Mouse (Mus musculus): Measurements from ENCODE around the gene Exd1. TPM values are rescaled to one million over a fixed set of nuclear protein-coding genes. Genes with fewer than 3 reads are reported as not detected.

Gene Exd1
- polyA plus RNA-seq, 1 experiment from 2014 or later: 0.07 TPM

GRCm38 (mm10) chr2:119491953-119492352 lies 55.5 kb downstream of the Exd1 start:
- no peak overlapping the region for H3K9ac ChIP-seq
- no peak overlapping the region for H3K4me3 ChIP-seq
- H3K9me3 ChIP-seq (replicated peaks): no peaks in the 10 kb centered on the region
- H3K27ac ChIP-seq: no peak overlapping the region
- WGBS (ENCODE audit: insufficient replicate concordance): 50% methylated on average over 5 of the region's 5 CpGs
- ATAC-seq: no peak
- H3K27me3 ChIP-seq (replicated peaks): no peaks in the 10 kb centered on the region; the same call in 1 of the 2 replicates
- no peak overlapping the region for H3K4me2 ChIP-seq
- no peaks in the 10 kb centered on the region for H3K4me1 ChIP-seq
- no peaks in the 10 kb centered on the region for H3K36me3 ChIP-seq

- Histone ChIP-seq H3K4me1 (no peaks in the 10 kb centered on the region), H3K36me3 (no peaks in the 10 kb centered on the region), H3K9me3 (replicated peaks) (no peaks in the 10 kb centered on the region), H3K9ac (no peak overlapping the region), H3K27ac (no peak overlapping the region), H3K4me3 (no peak overlapping the region), H3K27me3 (replicated peaks) (no peaks in the 10 kb centered on the region; the same call in 1 of the 2 replicates), H3K4me2 (no peak overlapping the region)
- no peak for ATAC-seq
- 17% methylated on average over 4 of the region's 4 CpGs for WGBS (ENCODE audit: insufficient replicate concordance)
These were observed 60.9 kb downstream of the Exd1 start for GRCm38 (mm10) chr2:119486488-119486887.

GRCm38 (mm10) chr2:119482307-119482706 lies 65.1 kb downstream of the Exd1 start:
- Histone ChIP-seq H3K27ac (no peak overlapping the region), H3K4me3 (no peak overlapping the region), H3K36me3 (peaks cover 8% of the 10 kb centered on the region; the same call in 1 of the 2 replicates), H3K4me2 (no peak overlapping the region), H3K4me1 (peaks cover 19% of the 10 kb centered on the region), H3K9me3 (replicated peaks) (no peaks in the 10 kb centered on the region), H3K27me3 (replicated peaks) (no peaks in the 10 kb centered on the region; the same call in 1 of the 2 replicates), H3K9ac (no peak overlapping the region)
- ATAC-seq: no peak
- 81% methylated on average over 1 of the region's 1 CpGs for WGBS (ENCODE audit: insufficient replicate concordance)

GRCm38 (mm10) chr2:119478397-119478749 lies 69.1 kb downstream of the Exd1 start:
- peaks cover 42% of the 10 kb centered on the region for H3K4me1 ChIP-seq
- H3K9ac ChIP-seq: peak overlapping the region; percentile 98
- H3K27ac ChIP-seq: peak overlapping the region; percentile 97
- WGBS (ENCODE audit: insufficient replicate concordance): 5% methylated on average over 9 of the region's 9 CpGs
- H3K4me2 ChIP-seq: peak overlapping the region; percentile 94
- H3K9me3 ChIP-seq (replicated peaks): no peaks in the 10 kb centered on the region
- peaks cover 10% of the 10 kb centered on the region; the same call in 1 of the 2 replicates for H3K36me3 ChIP-seq
- ATAC-seq: no peak
- no peaks in the 10 kb centered on the region for H3K27me3 ChIP-seq (replicated peaks)
- peak overlapping the region; percentile 98 for H3K4me3 ChIP-seq

GRCm38 (mm10) chr2:119477571-119478396 lies 69.6 kb downstream of the Exd1 start, which contains the start of gene Ino80:
Gene Ino80, minus strand, starts transcription at chr2:119477687.
- peak; percentile 92 for ATAC-seq
- under 1% methylated on average over 65 of the region's 72 CpGs for WGBS (ENCODE audit: insufficient replicate concordance)
- H3K27me3 ChIP-seq (replicated peaks): no peaks in the 10 kb centered on the region

GRCm38 (mm10) chr2:119476621-119477391 lies 70.6 kb downstream of the Exd1 start:
- ATAC-seq: peak; percentile 39
- under 1% methylated on average over 41 of the region's 44 CpGs for WGBS (ENCODE audit: insufficient replicate concordance)

More at GRCm38 (mm10) chr2:119477571-119478396, 69.6 kb downstream of the Exd1 start, which contains the start of gene Ino80:
- Histone ChIP-seq H3K4me3 (peak within 1 kb of the TSS; percentile 98), H3K27ac (peak within 1 kb of the TSS; percentile 97), H3K4me2 (peak within 1 kb of the TSS; percentile 94), H3K4me1 (peaks cover 42% of the 10 kb centered on the region), H3K9ac (peak within 1 kb of the TSS; percentile 98), H3K9me3 (replicated peaks) (no peaks in the 10 kb centered on the region), H3K36me3 (peaks cover 16% of the 10 kb centered on the region; the same call in 1 of the 2 replicates)

GRCm38 (mm10) chr2:119476166-119476565 lies 71.3 kb downstream of the Exd1 start:
- H3K27me3 ChIP-seq (replicated peaks): no peaks in the 10 kb centered on the region
- no peak overlapping the region; the same call in 1 of the 2 replicates for H3K27ac ChIP-seq
- H3K9me3 ChIP-seq (replicated peaks): no peaks in the 10 kb centered on the region

More at GRCm38 (mm10) chr2:119476621-119477391, 70.6 kb downstream of the Exd1 start:
- peak overlapping the region; percentile 94 for H3K4me2 ChIP-seq
- H3K27me3 ChIP-seq (replicated peaks): no peaks in the 10 kb centered on the region
- H3K4me1 ChIP-seq: peaks cover 42% of the 10 kb centered on the region
- H3K9me3 ChIP-seq (replicated peaks): no peaks in the 10 kb centered on the region
- peak overlapping the region; percentile 97 for H3K27ac ChIP-seq
- H3K9ac ChIP-seq: peak overlapping the region; percentile 98
- peak overlapping the region; percentile 98 for H3K4me3 ChIP-seq
- H3K36me3 ChIP-seq: peaks cover 22% of the 10 kb centered on the region; the same call in 1 of the 2 replicates

More at GRCm38 (mm10) chr2:119476166-119476565, 71.3 kb downstream of the Exd1 start:
- no peak for ATAC-seq
- H3K4me1 ChIP-seq: peaks cover 42% of the 10 kb centered on the region
- H3K4me2 ChIP-seq: peak overlapping the region; percentile 94
- H3K36me3 ChIP-seq: peaks cover 25% of the 10 kb centered on the region
- 12% methylated on average over 7 of the region's 7 CpGs for WGBS (ENCODE audit: insufficient replicate concordance)
- H3K4me3 ChIP-seq: peak overlapping the region; percentile 98
- H3K9ac ChIP-seq: peak overlapping the region; percentile 98

Other genes starting within 250 kb of the Exd1 start
- gene Dll4, start 221.8 kb downstream of the Exd1 start, polyA plus RNA-seq (2016; fragmentation: Nextera tagmentation; extraction: Ambion mirVana): 3.0 and 3.1 TPM in 2 replicates
- gene Chac1, start 196.4 kb downstream of the Exd1 start, polyA plus RNA-seq (2016; fragmentation: Nextera tagmentation; extraction: Ambion mirVana): 1.0 and 1.4 TPM in 2 replicates
- gene Ino80, start 69.9 kb downstream of the Exd1 start, polyA plus RNA-seq (2016; fragmentation: Nextera tagmentation; extraction: Ambion mirVana): 2.5 and 2.9 TPM in 2 replicates
- gene Chp1, start 70 bp upstream of the Exd1 start, polyA plus RNA-seq (2016; fragmentation: Nextera tagmentation; extraction: Ambion mirVana): 43.4 and 44.1 TPM in 2 replicates
- 90.2 and 91.3 TPM in 2 replicates for gene Nusap1, start 70.7 kb upstream of the Exd1 start, polyA plus RNA-seq (2016; fragmentation: Nextera tagmentation; extraction: Ambion mirVana)
- gene Oip5, start 70.8 kb upstream of the Exd1 start, polyA plus RNA-seq (2016; fragmentation: Nextera tagmentation; extraction: Ambion mirVana): 43.6 and 46.4 TPM in 2 replicates
- gene Ndufaf1, start 115.2 kb upstream of the Exd1 start, polyA plus RNA-seq (2016; fragmentation: Nextera tagmentation; extraction: Ambion mirVana): 47.4 and 49.6 TPM in 2 replicates
- 27.7 and 27.8 TPM in 2 replicates for gene Rtf1, start 127.4 kb upstream of the Exd1 start, polyA plus RNA-seq (2016; fragmentation: Nextera tagmentation; extraction: Ambion mirVana)
- 3.8 and 4.1 TPM in 2 replicates for gene Itpka, start 194.7 kb upstream of the Exd1 start, polyA plus RNA-seq (2016; fragmentation: Nextera tagmentation; extraction: Ambion mirVana)
- gene Ltk, start 212.8 kb upstream of the Exd1 start, polyA plus RNA-seq (2016; fragmentation: Nextera tagmentation; extraction: Ambion mirVana): 0.19 TPM in 1 of 2 replicates, not detected in the other
- 17.4 and 17.8 TPM in 2 replicates for gene Rpap1, start 239.9 kb upstream of the Exd1 start, polyA plus RNA-seq (2016; fragmentation: Nextera tagmentation; extraction: Ambion mirVana)

Measured in liver, embryonic 12.5 days (tissue).